Mouse (Mus musculus): ENCODE measurements at regions not wholly inside any gene's neighbourhood (a gene's known extent, or its start where the extent isn't known, plus 50 kb on each side); places are given as distances from the start of the nearest gene placed in this dataset.

- 76% methylated on average over 11 of the region's 11 CpGs for WGBS
- Histone ChIP-seq H3K27ac (ENCODE audit: control insufficient read depth, insufficient read depth, low read depth, low read length, poor library complexity) (no peak overlapping the region), H3K4me1 (ENCODE audit: control insufficient read depth, insufficient read depth, low read length) (no peaks in the 10 kb centered on the region), H3K4me3 (replicated peaks; ENCODE audit: control insufficient read depth, low read depth, low read length) (no peak overlapping the region)
- TF ChIP-seq POLR2A (IDR thresholded peaks at IDR 0.05; ENCODE audit: borderline replicate concordance, control insufficient read depth, low read depth, low read length): no peak
- no peak for TF ChIP-seq CTCF (IDR thresholded peaks at IDR 0.05; ENCODE audit: control insufficient read depth, insufficient read depth, low read length)
These were observed 79.5 kb downstream of the Ackr3 start for GRCm38 (mm10) chr1:90283176-90283775.

- Histone ChIP-seq H3K27ac (ENCODE audit: control insufficient read depth, insufficient read depth, low read depth, low read length, poor library complexity) (no peak overlapping the region), H3K4me1 (ENCODE audit: control insufficient read depth, insufficient read depth, low read length) (no peaks in the 10 kb centered on the region; the same call in 1 of the 2 replicates), H3K4me3 (replicated peaks; ENCODE audit: control insufficient read depth, low read depth, low read length) (no peak overlapping the region)
- WGBS: 67% methylated on average over 6 of the region's 6 CpGs
- TF ChIP-seq POLR2A (IDR thresholded peaks at IDR 0.05; ENCODE audit: borderline replicate concordance, control insufficient read depth, low read depth, low read length): no peak
- TF ChIP-seq CTCF (IDR thresholded peaks at IDR 0.05; ENCODE audit: control insufficient read depth, insufficient read depth, low read length): no peak
These were observed 80.3 kb downstream of the Ackr3 start for GRCm38 (mm10) chr1:90283912-90284636.

GRCm38 (mm10) chr1:90285318-90285717 is 81.5 kb downstream of the Ackr3 start:
- TF ChIP-seq CTCF (IDR thresholded peaks at IDR 0.05; ENCODE audit: control insufficient read depth, insufficient read depth, low read length) (no peak), POLR2A (IDR thresholded peaks at IDR 0.05; ENCODE audit: borderline replicate concordance, control insufficient read depth, low read depth, low read length) (no peak)
- Histone ChIP-seq H3K27ac (ENCODE audit: control insufficient read depth, insufficient read depth, low read depth, low read length, poor library complexity) (no peak overlapping the region), H3K4me1 (ENCODE audit: control insufficient read depth, insufficient read depth, low read length) (no peaks in the 10 kb centered on the region; the same call in 1 of the 2 replicates), H3K4me3 (replicated peaks; ENCODE audit: control insufficient read depth, low read depth, low read length) (no peak overlapping the region)
- 87% methylated on average over 4 of the region's 4 CpGs for WGBS

GRCm38 (mm10) chr1:90287251-90287650 is 83.5 kb downstream of the Ackr3 start:
- WGBS: 84% methylated on average over 3 of the region's 3 CpGs
- H3K27ac ChIP-seq (ENCODE audit: control insufficient read depth, insufficient read depth, low read depth, low read length, poor library complexity): no peak overlapping the region
- TF ChIP-seq CTCF (IDR thresholded peaks at IDR 0.05; ENCODE audit: control insufficient read depth, insufficient read depth, low read length) (no peak), POLR2A (IDR thresholded peaks at IDR 0.05; ENCODE audit: borderline replicate concordance, control insufficient read depth, low read depth, low read length) (no peak)
- H3K4me1 ChIP-seq (ENCODE audit: control insufficient read depth, insufficient read depth, low read length): no peaks in the 10 kb centered on the region; the same call in 1 of the 2 replicates
- no peak overlapping the region for H3K4me3 ChIP-seq (replicated peaks; ENCODE audit: control insufficient read depth, low read depth, low read length)

GRCm38 (mm10) chr1:90288892-90289731 is 85.3 kb downstream of the Ackr3 start:
- no peak overlapping the region for H3K4me3 ChIP-seq (replicated peaks; ENCODE audit: control insufficient read depth, low read depth, low read length)
- H3K4me1 ChIP-seq (ENCODE audit: control insufficient read depth, insufficient read depth, low read length): no peaks in the 10 kb centered on the region; the same call in 1 of the 2 replicates

GRCm38 (mm10) chr1:90289732-90290215 is 86.0 kb downstream of the Ackr3 start:
- Histone ChIP-seq H3K4me3 (replicated peaks; ENCODE audit: control insufficient read depth, low read depth, low read length) (no peak overlapping the region), H3K27ac (ENCODE audit: control insufficient read depth, insufficient read depth, low read depth, low read length, poor library complexity) (peak overlapping the region; percentile 61), H3K4me1 (ENCODE audit: control insufficient read depth, insufficient read depth, low read length) (no peaks in the 10 kb centered on the region; the same call in 1 of the 2 replicates)
- TF ChIP-seq CTCF (IDR thresholded peaks at IDR 0.05; ENCODE audit: control insufficient read depth, insufficient read depth, low read length) (no peak), POLR2A (IDR thresholded peaks at IDR 0.05; ENCODE audit: borderline replicate concordance, control insufficient read depth, low read depth, low read length) (no peak)
- WGBS: 32% methylated on average over 6 of the region's 6 CpGs

More at GRCm38 (mm10) chr1:90288892-90289731, 85.3 kb downstream of the Ackr3 start:
- WGBS: 46% methylated on average over 8 of the region's 8 CpGs
- TF ChIP-seq POLR2A (IDR thresholded peaks at IDR 0.05; ENCODE audit: borderline replicate concordance, control insufficient read depth, low read depth, low read length) (peak; percentile 51; the same call in 1 of the 2 replicates), CTCF (IDR thresholded peaks at IDR 0.05; ENCODE audit: control insufficient read depth, insufficient read depth, low read length) (no peak)
- peak overlapping the region; percentile 89 for H3K27ac ChIP-seq (ENCODE audit: control insufficient read depth, insufficient read depth, low read depth, low read length, poor library complexity)

GRCm38 (mm10) chr1:90290428-90291197 is 86.8 kb downstream of the Ackr3 start:
- Histone ChIP-seq H3K4me1 (ENCODE audit: control insufficient read depth, insufficient read depth, low read length) (no peaks in the 10 kb centered on the region; the same call in 1 of the 2 replicates), H3K4me3 (replicated peaks; ENCODE audit: control insufficient read depth, low read depth, low read length) (no peak overlapping the region), H3K27ac (ENCODE audit: control insufficient read depth, insufficient read depth, low read depth, low read length, poor library complexity) (no peak overlapping the region)
- no peak for TF ChIP-seq CTCF (IDR thresholded peaks at IDR 0.05; ENCODE audit: control insufficient read depth, insufficient read depth, low read length)
- TF ChIP-seq POLR2A (IDR thresholded peaks at IDR 0.05; ENCODE audit: borderline replicate concordance, control insufficient read depth, low read depth, low read length): no peak
- WGBS: 73% methylated on average over 7 of the region's 7 CpGs
